Mouse (Mus musculus): ENCODE measurements around the gene 5730480H06Rik. TPM values are rescaled to one million over a fixed set of nuclear protein-coding genes. Genes with fewer than 3 reads are reported as not detected.

The 5730480H06Rik gene
- polyA plus RNA-seq (2015; fragmentation: Nextera tagmentation; extraction: Ambion mirVana): 23.4 and 25.3 TPM in 2 replicates

GRCm38 (mm10) chr5:48327652-48328051 is at the start of gene 5730480H06Rik:
5730480H06Rik (plus strand) TSS chr5:48327952.
- Histone ChIP-seq H3K27me3 (no peaks in the 10 kb centered on the region), H3K27ac (no peak within 1 kb of the TSS), H3K4me2 (no peak within 1 kb of the TSS), H3K36me3 (no peaks in the 10 kb centered on the region), H3K9me3 (no peaks in the 10 kb centered on the region), H3K9ac (no peak within 1 kb of the TSS), H3K4me1 (no peaks in the 10 kb centered on the region), H3K4me3 (no peak within 1 kb of the TSS)
- WGBS: 90% methylated on average over 8 of the region's 8 CpGs
- ATAC-seq (ENCODE audit: borderline replicate concordance, extremely low read depth, low FRiP score, low TSS enrichment): no peak

- ATAC-seq (ENCODE audit: borderline replicate concordance, extremely low read depth, low FRiP score, low TSS enrichment): no peak
- H3K9me3 ChIP-seq: no peaks in the 10 kb centered on the region
- no peaks in the 10 kb centered on the region for H3K4me1 ChIP-seq
- H3K27me3 ChIP-seq: no peaks in the 10 kb centered on the region
- WGBS: 81% methylated on average over 3 of the region's 3 CpGs
- no peak overlapping the region for H3K27ac ChIP-seq
- H3K9ac ChIP-seq: no peak overlapping the region
- H3K36me3 ChIP-seq: peaks cover 17% of the 10 kb centered on the region
- no peak overlapping the region for H3K4me3 ChIP-seq
- no peak overlapping the region for H3K4me2 ChIP-seq
These were observed 26.6 kb upstream of the 5730480H06Rik start for GRCm38 (mm10) chr5:48301186-48301585.

GRCm38 (mm10) chr5:48315057-48315602 is 12.6 kb upstream of the 5730480H06Rik start:
- Histone ChIP-seq H3K27ac (0 out of 2 replicates have a peak overlapping the region, but pooled peaks have one; percentile 44), H3K4me3 (no peak overlapping the region), H3K36me3 (no peaks in the 10 kb centered on the region), H3K4me1 (0 out of 2 replicates have a peak, but pooled peaks cover 7% of the 10 kb centered on the region), H3K4me2 (no peak overlapping the region), H3K9ac (no peak overlapping the region), H3K27me3 (no peaks in the 10 kb centered on the region), H3K9me3 (no peaks in the 10 kb centered on the region)
- peak; percentile 91 for ATAC-seq (ENCODE audit: borderline replicate concordance, extremely low read depth, low FRiP score, low TSS enrichment)
- WGBS: 28% methylated on average over 6 of the region's 6 CpGs

GRCm38 (mm10) chr5:48320597-48320996 is 7.2 kb upstream of the 5730480H06Rik start:
- H3K27ac ChIP-seq: peak overlapping the region; percentile 59; the same call in 1 of the 2 replicates
- ATAC-seq (ENCODE audit: borderline replicate concordance, extremely low read depth, low FRiP score, low TSS enrichment): no peak
- no peaks in the 10 kb centered on the region for H3K27me3 ChIP-seq
- H3K4me1 ChIP-seq: 0 out of 2 replicates have a peak, but pooled peaks cover 4% of the 10 kb centered on the region
- H3K9me3 ChIP-seq: no peaks in the 10 kb centered on the region
- H3K36me3 ChIP-seq: no peaks in the 10 kb centered on the region
- H3K9ac ChIP-seq: no peak overlapping the region
- no peak overlapping the region for H3K4me3 ChIP-seq
- no peak overlapping the region for H3K4me2 ChIP-seq
- WGBS: 39% methylated on average over 4 of the region's 4 CpGs

- H3K9me3 ChIP-seq: no peaks in the 10 kb centered on the region
- H3K4me3 ChIP-seq: no peak overlapping the region
- H3K9ac ChIP-seq: no peak overlapping the region
- no peak overlapping the region for H3K4me2 ChIP-seq
- ATAC-seq (ENCODE audit: borderline replicate concordance, extremely low read depth, low FRiP score, low TSS enrichment): no peak
- no peaks in the 10 kb centered on the region for H3K36me3 ChIP-seq
- H3K27me3 ChIP-seq: no peaks in the 10 kb centered on the region
- H3K27ac ChIP-seq: no peak overlapping the region
- no peaks in the 10 kb centered on the region for H3K4me1 ChIP-seq
These were observed 1.5 kb upstream of the 5730480H06Rik start for GRCm38 (mm10) chr5:48326221-48326620.

GRCm38 (mm10) chr5:48329751-48330150 is 2.0 kb downstream of the 5730480H06Rik start:
- no peaks in the 10 kb centered on the region for H3K36me3 ChIP-seq
- H3K4me2 ChIP-seq: no peak overlapping the region
- no peak overlapping the region for H3K27ac ChIP-seq
- H3K9me3 ChIP-seq: no peaks in the 10 kb centered on the region
- 0 out of 2 replicates have a peak, but pooled peaks cover 8% of the 10 kb centered on the region for H3K4me1 ChIP-seq
- ATAC-seq (ENCODE audit: borderline replicate concordance, extremely low read depth, low FRiP score, low TSS enrichment): no peak
- WGBS: 93% methylated on average over 2 of the region's 2 CpGs
- no peak overlapping the region for H3K9ac ChIP-seq
- H3K27me3 ChIP-seq: no peaks in the 10 kb centered on the region
- no peak overlapping the region for H3K4me3 ChIP-seq

GRCm38 (mm10) chr5:48330817-48331216 is 3.1 kb downstream of the 5730480H06Rik start:
- Histone ChIP-seq H3K9me3 (no peaks in the 10 kb centered on the region), H3K4me1 (0 out of 2 replicates have a peak, but pooled peaks cover 8% of the 10 kb centered on the region), H3K9ac (no peak overlapping the region), H3K36me3 (no peaks in the 10 kb centered on the region), H3K27ac (no peak overlapping the region), H3K4me3 (no peak overlapping the region), H3K4me2 (no peak overlapping the region), H3K27me3 (no peaks in the 10 kb centered on the region)
- 69% methylated on average over 2 of the region's 2 CpGs for WGBS
- no peak for ATAC-seq (ENCODE audit: borderline replicate concordance, extremely low read depth, low FRiP score, low TSS enrichment)

GRCm38 (mm10) chr5:48331441-48331840 is 3.7 kb downstream of the 5730480H06Rik start:
- no peaks in the 10 kb centered on the region for H3K9me3 ChIP-seq
- H3K27me3 ChIP-seq: no peaks in the 10 kb centered on the region
- H3K4me1 ChIP-seq: 0 out of 2 replicates have a peak, but pooled peaks cover 8% of the 10 kb centered on the region
- no peak overlapping the region for H3K4me3 ChIP-seq
- WGBS: 44% methylated on average over 5 of the region's 5 CpGs
- H3K9ac ChIP-seq: no peak overlapping the region
- H3K36me3 ChIP-seq: no peaks in the 10 kb centered on the region
- no peak overlapping the region for H3K27ac ChIP-seq
- no peak for ATAC-seq (ENCODE audit: borderline replicate concordance, extremely low read depth, low FRiP score, low TSS enrichment)
- no peak overlapping the region for H3K4me2 ChIP-seq

GRCm38 (mm10) chr5:48333407-48333806 is 5.7 kb downstream of the 5730480H06Rik start:
- H3K36me3 ChIP-seq: no peaks in the 10 kb centered on the region
- 73% methylated on average over 3 of the region's 3 CpGs for WGBS
- H3K9ac ChIP-seq: no peak overlapping the region
- no peak overlapping the region for H3K27ac ChIP-seq
- no peak for ATAC-seq (ENCODE audit: borderline replicate concordance, extremely low read depth, low FRiP score, low TSS enrichment)
- no peaks in the 10 kb centered on the region for H3K9me3 ChIP-seq
- 0 out of 2 replicates have a peak, but pooled peaks cover 8% of the 10 kb centered on the region for H3K4me1 ChIP-seq
- no peak overlapping the region for H3K4me2 ChIP-seq
- no peaks in the 10 kb centered on the region for H3K27me3 ChIP-seq
- no peak overlapping the region for H3K4me3 ChIP-seq

- H3K4me2 ChIP-seq: no peak overlapping the region
- WGBS: 22% methylated on average over 9 of the region's 9 CpGs
These were observed 6.2 kb downstream of the 5730480H06Rik start for GRCm38 (mm10) chr5:48333884-48334513.

GRCm38 (mm10) chr5:48340808-48341433 is 13.2 kb downstream of the 5730480H06Rik start:
- Histone ChIP-seq H3K9me3 (no peaks in the 10 kb centered on the region), H3K27me3 (no peaks in the 10 kb centered on the region), H3K4me2 (no peak overlapping the region), H3K27ac (no peak overlapping the region), H3K4me3 (no peak overlapping the region), H3K9ac (no peak overlapping the region), H3K36me3 (no peaks in the 10 kb centered on the region), H3K4me1 (peaks cover 4% of the 10 kb centered on the region; the same call in 1 of the 2 replicates)
- WGBS: 54% methylated on average over 7 of the region's 7 CpGs
- no peak for ATAC-seq (ENCODE audit: borderline replicate concordance, extremely low read depth, low FRiP score, low TSS enrichment)

More at GRCm38 (mm10) chr5:48333884-48334513, 6.2 kb downstream of the 5730480H06Rik start:
- H3K9me3 ChIP-seq: no peaks in the 10 kb centered on the region
- H3K36me3 ChIP-seq: no peaks in the 10 kb centered on the region
- H3K27ac ChIP-seq: no peak overlapping the region
- 0 out of 2 replicates have a peak, but pooled peaks cover 8% of the 10 kb centered on the region for H3K4me1 ChIP-seq
- H3K27me3 ChIP-seq: no peaks in the 10 kb centered on the region
- no peak for ATAC-seq (ENCODE audit: borderline replicate concordance, extremely low read depth, low FRiP score, low TSS enrichment)
- H3K9ac ChIP-seq: no peak overlapping the region
- no peak overlapping the region for H3K4me3 ChIP-seq
